Mouse (Mus musculus) ES-Bruce4 (cell line): ENCODE results near the gene Hist1h4c.

ENCODE experiments used
- CTCF ChIP-seq: IDR thresholded peaks from one replicate; pipeline ENCODE4 v1.8.1; 2011; ENCODE audit warnings: low read depth, low read length
- POLR2A ChIP-seq: IDR thresholded peaks from one replicate; pipeline ENCODE4 v1.8.1; 2011; ENCODE audit warnings: low read length; ENCODE audit not compliant: insufficient read depth

DNA sequence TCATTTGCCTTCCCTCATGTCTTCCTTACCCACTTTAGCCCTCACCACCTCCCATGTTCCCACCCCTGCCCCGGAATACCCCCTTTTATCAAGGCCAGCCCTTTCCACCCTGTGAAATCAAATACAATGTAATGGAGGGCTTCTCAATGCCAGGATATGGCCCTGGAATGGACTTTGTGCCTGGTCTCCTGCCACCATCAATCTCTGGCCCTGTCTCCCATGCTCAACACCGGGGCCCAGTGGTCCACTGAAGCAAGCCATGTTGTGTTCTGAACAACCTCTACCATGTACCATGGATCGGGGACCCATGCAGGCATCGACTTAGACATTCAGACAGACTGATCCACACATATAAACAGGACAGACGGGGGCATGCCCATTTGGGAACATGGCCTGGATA is 31.5 kb upstream of the Hist1h4c start:
- no peak for TF ChIP-seq CTCF
- TF ChIP-seq POLR2A, result no peak
